Mouse (Mus musculus) A20 (cell line): Measurements from ENCODE around the gene Xpo5.

Experiments
- DNase-seq: peaks from one replicate; pipeline ENCODE4 v3.0.0-alpha.2; 2011; ENCODE audit warnings: low read depth, low spot score

The Xpo5 gene

GRCm38 (mm10) chr17:46284653-46285052 lies 82.1 kb downstream of the Xpo5 start:
- no peak for DNase-seq

- no peak for DNase-seq
Measured at GRCm38 (mm10) chr17:46285407-46285806, 82.8 kb downstream of the Xpo5 start.

GRCm38 (mm10) chr17:46287678-46288095 lies 85.1 kb downstream of the Xpo5 start:
- DNase-seq, result no peak
